Mouse (Mus musculus) E14TG2a.4 (cell line): ENCODE results near the gene Irs1.

ENCODE experiments used
- H3K27me3 ChIP-seq: 2 replicates; pipeline ENCODE4 v1.6.1; 2014; ENCODE audit warnings: low read length, control low read depth; ENCODE audit not compliant: insufficient read depth
- H3K36me3 ChIP-seq: 2 replicates; pipeline ENCODE4 v1.6.1; 2014; ENCODE audit warnings: low read length, control low read depth; ENCODE audit not compliant: insufficient read depth
- H3K4me1 ChIP-seq: replicated peaks from 2 replicates; pipeline ENCODE4 v1.6.1; 2014; ENCODE audit warnings: low read depth, low read length, control low read depth
- H3K4me3 ChIP-seq: replicated peaks from 2 replicates; pipeline ENCODE4 v1.5.1; 2014; ENCODE audit warnings: mild to moderate bottlenecking, low read length
- H3K9me3 ChIP-seq: 2 replicates; pipeline ENCODE4 v1.6.1; 2014; ENCODE audit warnings: low read length, control low read depth
- CTCF ChIP-seq: conservative IDR thresholded peaks from 2 replicates; pipeline ENCODE4 v1.5.1; 2014; ENCODE audit warnings: low read length
- NANOG ChIP-seq: IDR thresholded peaks from 2 replicates; pipeline ENCODE4 v1.6.1; 2014; ENCODE audit warnings: borderline replicate concordance, low read length, mixed read lengths
- POU5F1 ChIP-seq: IDR thresholded peaks from 2 replicates; pipeline ENCODE4 v1.6.1; 2014; ENCODE audit warnings: low read length, borderline replicate concordance

The Irs1 gene

DNA sequence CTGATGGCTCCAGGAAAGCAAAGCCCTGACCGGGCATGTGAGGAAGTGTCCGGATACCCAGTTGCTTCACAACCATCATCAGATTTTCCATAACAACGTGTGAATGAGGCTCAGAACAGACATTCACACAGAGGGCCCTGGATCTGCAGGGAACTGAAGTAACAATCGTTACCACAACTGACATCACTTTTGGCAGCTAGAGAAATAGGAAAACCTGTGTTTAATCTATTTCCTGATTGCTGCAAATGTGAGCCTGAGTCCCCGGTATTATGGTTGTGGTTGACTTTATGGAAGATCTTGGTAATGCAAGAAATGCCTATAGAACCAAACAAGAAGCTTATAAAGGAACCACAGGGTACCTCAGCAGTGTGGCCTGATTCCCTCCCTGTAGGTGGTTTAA lies 46.2 kb downstream of the Irs1 start:
- Histone ChIP-seq H3K27me3 (no peaks in the 10 kb centered on the region), H3K36me3 (no peaks in the 10 kb centered on the region), H3K4me1 (peaks cover 8% of the 10 kb centered on the region; the same call in 1 of the 2 replicates), H3K4me3 (no peak overlapping the region), H3K9me3 (peaks cover 8% of the 10 kb centered on the region)
- no peak for TF ChIP-seq CTCF
- no peak for TF ChIP-seq NANOG
- no peak for TF ChIP-seq POU5F1

DNA sequence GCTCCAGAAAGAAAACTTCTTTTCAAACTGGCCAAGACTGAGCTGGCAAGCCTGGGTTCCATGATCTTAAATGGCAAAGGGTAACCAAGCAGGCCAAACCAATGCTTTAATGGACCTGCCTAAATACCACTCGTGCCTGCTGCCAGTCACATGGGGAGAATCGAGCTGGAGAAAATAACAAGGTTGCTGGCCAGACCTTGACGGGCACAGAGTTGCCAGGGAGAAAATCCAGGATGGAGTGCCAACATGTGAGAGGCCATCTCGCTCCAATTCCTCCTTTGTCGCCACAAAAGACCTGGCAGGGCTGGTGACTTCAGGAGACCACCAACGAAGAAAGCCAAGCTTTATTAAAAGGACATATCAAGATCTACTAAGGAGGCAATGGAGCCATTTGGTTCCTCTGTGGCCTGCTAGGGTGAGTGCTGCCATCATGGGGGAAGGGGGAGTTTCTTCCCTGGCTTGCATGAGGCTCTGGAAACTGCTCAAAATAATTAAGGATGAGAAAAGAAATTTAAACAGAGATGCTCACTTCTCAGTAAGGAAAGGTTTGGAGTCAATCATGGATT lies 47.9 kb downstream of the Irs1 start:
- H3K4me3 ChIP-seq = no peak overlapping the region
- no peaks in the 10 kb centered on the region for H3K36me3 ChIP-seq
- H3K27me3 ChIP-seq = no peaks in the 10 kb centered on the region
- H3K9me3 ChIP-seq = no peaks in the 10 kb centered on the region
- H3K4me1 ChIP-seq = peaks cover 8% of the 10 kb centered on the region; the same call in 1 of the 2 replicates
- TF ChIP-seq POU5F1 = no peak
- no peak for TF ChIP-seq CTCF
- no peak for TF ChIP-seq NANOG

DNA sequence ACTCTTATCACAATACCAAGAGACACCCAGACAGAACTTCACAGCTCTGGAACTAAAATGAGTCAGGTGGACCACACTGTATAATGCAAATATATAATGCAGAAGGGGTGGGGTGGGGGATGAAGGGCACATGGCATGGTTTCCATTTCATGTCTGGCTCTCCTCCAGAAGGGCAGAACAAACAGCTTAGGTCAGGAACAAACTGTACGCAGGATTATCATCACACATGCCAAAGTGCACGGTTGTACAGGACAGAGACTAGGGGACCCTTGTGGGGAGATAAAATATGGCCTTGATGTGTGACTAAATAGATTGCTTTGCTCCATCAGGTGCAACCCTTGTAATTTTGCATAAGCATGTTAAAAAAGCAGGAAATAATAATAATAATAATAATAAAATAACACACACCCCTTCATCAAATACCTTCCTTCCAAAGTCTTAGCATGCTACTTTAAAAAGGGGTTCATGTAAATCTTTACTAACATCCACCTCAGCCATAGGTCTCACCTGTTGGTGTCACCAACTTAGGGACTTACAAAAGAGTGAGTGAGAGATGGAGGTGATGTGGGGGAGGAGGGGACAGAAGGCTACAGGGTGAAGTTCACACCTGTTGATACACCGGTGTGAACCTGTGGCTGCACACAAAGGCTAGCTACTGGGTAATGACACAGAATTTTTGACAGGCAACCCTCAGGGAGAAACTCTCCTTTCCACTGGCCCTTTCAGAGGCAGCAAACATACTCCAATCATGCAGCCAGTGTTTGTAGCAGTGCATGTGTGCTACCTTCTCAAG lies 51.6 kb downstream of the Irs1 start:
- TF ChIP-seq NANOG (no peak), POU5F1 (no peak), CTCF (no peak)
- H3K4me3 ChIP-seq = no peak overlapping the region
- H3K36me3 ChIP-seq = no peaks in the 10 kb centered on the region
- H3K4me1 ChIP-seq = peaks cover 22% of the 10 kb centered on the region
- no peaks in the 10 kb centered on the region for H3K9me3 ChIP-seq
- H3K27me3 ChIP-seq = no peaks in the 10 kb centered on the region

DNA sequence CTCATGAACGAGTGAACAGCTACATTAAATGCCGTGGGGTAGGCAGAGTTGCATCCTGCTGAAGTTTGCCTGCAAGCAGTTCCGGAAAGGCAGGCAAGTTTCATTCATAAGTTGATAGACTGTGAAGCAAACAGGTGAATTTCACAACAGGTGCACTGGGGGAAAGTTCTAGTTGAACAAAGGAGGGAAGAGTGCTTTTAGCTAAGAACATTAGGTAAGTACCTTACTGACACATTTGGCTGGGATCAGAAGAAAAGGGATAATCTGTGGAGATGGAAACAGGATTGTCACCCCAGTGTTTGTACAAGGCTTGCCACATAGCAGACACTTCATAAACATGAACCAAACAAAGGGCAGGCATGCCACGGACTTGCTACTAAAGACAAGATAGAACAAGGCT lies 53.0 kb downstream of the Irs1 start:
- H3K4me1 ChIP-seq = peaks cover 22% of the 10 kb centered on the region
- H3K27me3 ChIP-seq = no peaks in the 10 kb centered on the region
- no peaks in the 10 kb centered on the region for H3K9me3 ChIP-seq
- no peak for TF ChIP-seq CTCF
- TF ChIP-seq POU5F1 = no peak
- no peak for TF ChIP-seq NANOG
- no peak overlapping the region for H3K4me3 ChIP-seq
- no peaks in the 10 kb centered on the region for H3K36me3 ChIP-seq

DNA sequence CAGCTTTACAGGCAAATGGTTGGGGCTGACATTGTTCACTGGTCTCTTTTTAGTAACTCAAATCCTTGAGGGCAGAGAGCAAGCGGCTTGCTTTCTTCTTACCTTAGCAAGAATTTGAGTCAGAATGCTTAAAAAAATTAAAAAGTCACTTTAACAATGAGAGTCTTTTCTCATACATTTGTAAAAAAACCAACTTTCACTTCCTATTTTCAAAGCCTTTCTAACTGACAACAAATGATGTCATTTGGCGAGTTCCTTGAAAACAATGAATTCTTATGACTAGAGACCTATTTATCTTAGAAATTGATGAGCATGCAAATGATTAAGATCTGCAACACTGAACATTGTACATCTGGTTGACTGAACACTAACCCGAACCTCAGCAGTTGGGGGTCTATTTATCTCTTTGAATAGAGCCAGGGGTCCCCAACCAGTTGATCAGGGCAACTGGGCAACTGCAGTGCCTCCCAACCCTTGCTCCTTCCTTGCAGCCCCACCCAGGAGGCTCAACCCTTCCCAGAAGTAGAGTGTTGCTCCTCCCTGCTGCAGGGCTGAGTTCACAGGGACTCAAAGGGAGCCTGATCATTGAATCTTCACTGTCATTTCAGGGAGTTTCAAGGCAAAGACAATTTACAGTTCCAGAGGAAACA lies 55.6 kb downstream of the Irs1 start:
- peaks cover 22% of the 10 kb centered on the region for H3K4me1 ChIP-seq
- H3K4me3 ChIP-seq = no peak overlapping the region
- no peaks in the 10 kb centered on the region for H3K36me3 ChIP-seq
- H3K27me3 ChIP-seq = no peaks in the 10 kb centered on the region
- TF ChIP-seq CTCF (no peak), NANOG (no peak), POU5F1 (no peak)
- no peaks in the 10 kb centered on the region for H3K9me3 ChIP-seq

GRCm38 (mm10) chr1:82234616-82235015 lies 56.6 kb downstream of the Irs1 start:
- Histone ChIP-seq H3K9me3 (no peaks in the 10 kb centered on the region), H3K4me1 (peaks cover 22% of the 10 kb centered on the region), H3K36me3 (no peaks in the 10 kb centered on the region), H3K4me3 (no peak overlapping the region), H3K27me3 (no peaks in the 10 kb centered on the region)
- TF ChIP-seq CTCF = no peak
- TF ChIP-seq NANOG = no peak
- TF ChIP-seq POU5F1 = no peak

- Histone ChIP-seq H3K4me1 (peaks cover 19% of the 10 kb centered on the region), H3K27me3 (no peaks in the 10 kb centered on the region), H3K4me3 (no peak within 1 kb of the TSS), H3K9me3 (no peaks in the 10 kb centered on the region), H3K36me3 (no peaks in the 10 kb centered on the region)
- TF ChIP-seq POU5F1 (no peak), CTCF (no peak), NANOG (no peak)
Measured at GRCm38 (mm10) chr1:82232812-82233211, 58.4 kb downstream of the Irs1 start, which contains the start of gene Gm9747. Gene Gm9747 (plus strand): TSS chr1:82233112.

DNA sequence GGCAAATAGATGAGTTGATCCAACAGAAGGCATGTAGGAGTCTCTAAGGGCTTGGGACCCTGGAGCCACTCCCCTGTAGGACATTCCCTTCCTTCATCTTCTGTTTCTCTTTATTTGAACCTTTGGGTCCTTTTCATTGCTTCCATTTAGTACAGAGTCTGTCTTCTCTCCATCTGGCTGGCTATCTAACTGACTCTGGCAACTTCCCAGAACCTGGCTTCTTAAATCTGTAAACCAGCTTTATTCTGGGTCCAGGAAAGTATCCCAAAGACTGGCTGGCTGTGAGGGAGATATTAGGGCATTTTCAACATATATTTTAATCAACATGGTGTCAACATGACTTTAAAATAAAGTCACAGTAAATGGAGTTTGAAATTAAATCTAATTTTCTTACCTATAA lies 62.4 kb downstream of the Irs1 start:
- H3K9me3 ChIP-seq = peaks cover 21% of the 10 kb centered on the region
- H3K4me1 ChIP-seq = no peaks in the 10 kb centered on the region
- H3K4me3 ChIP-seq = no peak overlapping the region
- no peaks in the 10 kb centered on the region for H3K27me3 ChIP-seq
- no peak for TF ChIP-seq POU5F1
- no peak for TF ChIP-seq CTCF
- TF ChIP-seq NANOG = no peak
- no peaks in the 10 kb centered on the region for H3K36me3 ChIP-seq
